Mouse (Mus musculus): ENCODE data around the gene Fstl1.

DNA sequence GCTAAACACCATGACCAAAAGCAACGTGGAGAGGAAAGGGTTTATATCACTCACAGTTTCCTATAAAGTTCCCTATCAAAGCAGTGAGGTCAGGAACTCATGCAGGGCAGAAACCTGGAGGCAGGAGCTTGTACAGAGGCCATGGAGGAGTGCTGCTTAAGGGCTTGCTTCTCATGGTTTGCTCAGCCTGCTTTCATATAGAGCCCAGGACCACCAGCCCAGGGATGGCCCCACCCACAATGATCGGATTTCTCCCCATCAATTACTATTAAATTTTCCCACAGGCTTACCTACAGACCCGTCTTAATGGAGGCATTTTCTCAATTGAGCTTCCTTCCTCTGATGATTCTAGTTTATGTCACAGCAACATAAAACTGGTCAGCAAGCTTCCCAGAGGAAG is 60.9 kb downstream of the Fstl1 start:
- no peak for TF ChIP-seq CTCF (IDR thresholded peaks at IDR 0.05; ENCODE audit: low read depth, low read length)
- TF ChIP-seq POLR2A (IDR thresholded peaks at IDR 0.05; ENCODE audit: borderline replicate concordance, low read depth, low read length) = no peak

Measured in bone marrow macrophage, adult 2 months (primary cell).